Mouse (Mus musculus) MEL (cell line): Measurements from ENCODE around the gene Gtf3c2. TPM values are rescaled to one million over a fixed set of nuclear protein-coding genes. Genes with fewer than 3 reads are reported as not detected.
A peak's percentile ranks its signal among the peaks of the same experiment; 100 is the strongest.

Experiments
- DNase-seq: peaks from one replicate; pipeline ENCODE4 v3.0.0; 2011; ENCODE audit warnings: low read depth, low spot score
- H3K27ac ChIP-seq: 2 replicates; pipeline ENCODE4 v1.5.1; 2012; ENCODE audit warnings: low read depth, mild to moderate bottlenecking, control low read depth, low read length, moderate library complexity; ENCODE audit not compliant: control insufficient read depth
- H3K27me3 ChIP-seq, 2 experiments: fragments of 150-350 bp in 1 of 2; sonication (generic) in 1 of 2; 2 replicates each; pipeline ENCODE4 v1.6.1; 2012; ENCODE audit warnings: low read length in 2 of 2, mild to moderate bottlenecking in 2 of 2, improper control_type of control experiment in 1 of 2, moderate library complexity in 1 of 2; ENCODE audit not compliant: insufficient read depth in 2 of 2, control insufficient read depth in 1 of 2
- H3K36me3 ChIP-seq, 2 experiments: 2 replicates each; pipeline ENCODE4 v1.6.1; 2012 to 2014; ENCODE audit warnings: low read length in 2 of 2, improper control_type of control experiment in 1 of 2, inconsistent platforms in 1 of 2, mild to moderate bottlenecking in 1 of 2; ENCODE audit not compliant: insufficient read depth in 2 of 2, control insufficient read depth in 1 of 2
- H3K4me1 ChIP-seq, 2 experiments: fragments of 150-350 bp in 1 of 2; sonication (generic) in 1 of 2; 2 replicates each; pipeline ENCODE4 v1.6.1; 2012; ENCODE audit warnings: low read length in 2 of 2, improper control_type of control experiment in 1 of 2, mild to moderate bottlenecking in 1 of 2; ENCODE audit not compliant: insufficient read depth in 2 of 2, control insufficient read depth in 1 of 2
- H3K4me3 ChIP-seq, 2 experiments: fragments of 150-350 bp in 1 of 2; sonication (generic) in 1 of 2; 2 replicates each; pipeline ENCODE4 v1.5.1; 2012; ENCODE audit warnings: low read depth in 2 of 2, low read length in 2 of 2, mild to moderate bottlenecking in 2 of 2, moderate library complexity in 2 of 2, control low read depth in 1 of 2, improper control_type of control experiment in 1 of 2; ENCODE audit not compliant: control insufficient read depth in 1 of 2, insufficient read depth in 1 of 2
- H3K79me2 ChIP-seq: 2 replicates; pipeline ENCODE4 v1.6.1; 2012; ENCODE audit warnings: mild to moderate bottlenecking, low read length, moderate library complexity; ENCODE audit not compliant: control insufficient read depth, poor library complexity, insufficient read depth
- H3K9ac ChIP-seq: 2 replicates; pipeline ENCODE4 v1.6.1; 2012; ENCODE audit warnings: low read depth, mild to moderate bottlenecking, control low read depth, low read length, moderate library complexity; ENCODE audit not compliant: control insufficient read depth, poor library complexity, severe bottlenecking
- H3K9me3 ChIP-seq: fragments of 150-350 bp; sonication (generic); replicated peaks from 2 replicates; pipeline ENCODE4 v1.6.1; 2012; ENCODE audit warnings: mild to moderate bottlenecking, low read length, improper control_type of control experiment, moderate library complexity; ENCODE audit not compliant: insufficient read depth
- CHD1 ChIP-seq: IDR thresholded peaks from 2 replicates; pipeline ENCODE4 v1.6.1; 2012; ENCODE audit warnings: low read depth, mild to moderate bottlenecking, inconsistent platforms, low read length, improper control_type of control experiment
- CHD2 ChIP-seq: IDR thresholded peaks from 2 replicates; pipeline ENCODE4 v1.6.1; 2011; ENCODE audit warnings: low read length, improper control_type of control experiment
- CTCF ChIP-seq, 3 experiments: IDR thresholded peaks in 2 of 3; conservative IDR thresholded peaks in 1 of 3; 2 replicates each; pipeline ENCODE4 v1.5.1; 2011 to 2012; ENCODE audit warnings: low read length in 3 of 3, low read depth in 2 of 3, mild to moderate bottlenecking in 2 of 3, improper control_type of control experiment in 1 of 3, inconsistent platforms in 1 of 3, mixed read lengths in 1 of 3, moderate library complexity in 1 of 3; ENCODE audit not compliant: control insufficient read depth in 1 of 3, insufficient read depth in 1 of 3, poor library complexity in 1 of 3, severe bottlenecking in 1 of 3
- E2F4 ChIP-seq: IDR thresholded peaks from 2 replicates; pipeline ENCODE4 v1.6.1; 2011; ENCODE audit warnings: low read depth, low read length, improper control_type of control experiment, borderline replicate concordance
- ELF1 ChIP-seq: IDR thresholded peaks from 2 replicates; pipeline ENCODE4 v1.6.1; 2014; ENCODE audit warnings: low read depth, mild to moderate bottlenecking, inconsistent platforms, low read length, improper control_type of control experiment, moderate library complexity
- EP300 ChIP-seq, 2 experiments: IDR thresholded peaks; 2 replicates each; pipeline ENCODE4 v1.6.1; 2011; ENCODE audit warnings: improper control_type of control experiment in 2 of 2, low read length in 2 of 2, low read depth in 1 of 2, mild to moderate bottlenecking in 1 of 2
- ETS1 ChIP-seq: IDR thresholded peaks from 2 replicates; pipeline ENCODE4 v1.6.1; 2012; ENCODE audit warnings: low read depth, mild to moderate bottlenecking, inconsistent platforms, low read length, improper control_type of control experiment, moderate library complexity
- GABPA ChIP-seq: IDR thresholded peaks from 2 replicates; pipeline ENCODE4 v1.6.1; 2012; ENCODE audit warnings: low read depth, mild to moderate bottlenecking, inconsistent platforms, low read length, improper control_type of control experiment, moderate library complexity
- HCFC1 ChIP-seq: IDR thresholded peaks from 2 replicates; pipeline ENCODE4 v1.6.1; 2012; ENCODE audit warnings: low read depth, mild to moderate bottlenecking, inconsistent platforms, low read length, improper control_type of control experiment, moderate library complexity
- JUND ChIP-seq: IDR thresholded peaks from 2 replicates; pipeline ENCODE4 v1.6.1; 2011; ENCODE audit warnings: low read depth, mild to moderate bottlenecking, improper control_type of control experiment, low read length
- KAT2A ChIP-seq: conservative IDR thresholded peaks from 2 replicates; pipeline ENCODE4 v1.6.1; 2012; ENCODE audit warnings: low read depth, low read length, improper control_type of control experiment, inconsistent platforms
- MAFK ChIP-seq: IDR thresholded peaks from 2 replicates; pipeline ENCODE4 v1.6.1; 2011; ENCODE audit warnings: low read depth, mild to moderate bottlenecking, low read length, improper control_type of control experiment, borderline replicate concordance
- MAZ ChIP-seq: IDR thresholded peaks from 2 replicates; pipeline ENCODE4 v1.6.1; 2012; ENCODE audit warnings: low read depth, mild to moderate bottlenecking, inconsistent platforms, low read length, improper control_type of control experiment
- MEF2A ChIP-seq: IDR thresholded peaks from 2 replicates; pipeline ENCODE4 v1.6.1; 2014; ENCODE audit warnings: low read depth, mild to moderate bottlenecking, inconsistent platforms, low read length, improper control_type of control experiment; ENCODE audit not compliant: poor library complexity, insufficient replicate concordance, severe bottlenecking; ENCODE audit errors: extremely low read depth
- MXI1 ChIP-seq: IDR thresholded peaks from 2 replicates; pipeline ENCODE4 v1.6.1; 2011; ENCODE audit warnings: mild to moderate bottlenecking, low read depth, low read length, improper control_type of control experiment
- MYB ChIP-seq: IDR thresholded peaks from 2 replicates; pipeline ENCODE4 v1.6.1; 2011; ENCODE audit warnings: mild to moderate bottlenecking, low read depth, low read length, improper control_type of control experiment
- MYC ChIP-seq: IDR thresholded peaks from 2 replicates; pipeline ENCODE4 v1.6.1; 2011; ENCODE audit warnings: low read depth, mild to moderate bottlenecking, low read length, improper control_type of control experiment, moderate library complexity
- NELFE ChIP-seq: IDR thresholded peaks from 2 replicates; pipeline ENCODE4 v1.6.1; 2011; ENCODE audit warnings: low read depth, low read length, improper control_type of control experiment
- NRF1 ChIP-seq: IDR thresholded peaks from 2 replicates; pipeline ENCODE4 v1.6.1; 2014; ENCODE audit warnings: low read depth, mild to moderate bottlenecking, inconsistent platforms, low read length, improper control_type of control experiment, moderate library complexity; ENCODE audit not compliant: poor library complexity, insufficient read depth, severe bottlenecking
- POLR2A ChIP-seq, 2 experiments: IDR thresholded peaks; 2 replicates each; pipeline ENCODE4 v1.6.1; 2011 to 2012; ENCODE audit warnings: low read length in 2 of 2, mild to moderate bottlenecking in 2 of 2, control low read depth in 1 of 2, improper control_type of control experiment in 1 of 2, low read depth in 1 of 2, moderate library complexity in 1 of 2; ENCODE audit not compliant: control insufficient read depth in 1 of 2, insufficient read depth in 1 of 2, poor library complexity in 1 of 2
- POLR2AphosphoS2 ChIP-seq: IDR thresholded peaks from 2 replicates; pipeline ENCODE4 v1.6.1; 2011; ENCODE audit warnings: low read length, improper control_type of control experiment
- POLR2AphosphoS5 ChIP-seq: IDR thresholded peaks from 2 replicates; pipeline ENCODE4 v1.6.1; 2012; ENCODE audit warnings: low read depth, borderline replicate concordance, mild to moderate bottlenecking, inconsistent platforms, low read length, moderate library complexity, mixed read lengths
- RAD21 ChIP-seq: IDR thresholded peaks from 2 replicates; pipeline ENCODE4 v1.6.1; 2011; ENCODE audit warnings: mild to moderate bottlenecking, low read depth, low read length, improper control_type of control experiment
- RCOR1 ChIP-seq: IDR thresholded peaks from 2 replicates; pipeline ENCODE4 v1.6.1; 2012; ENCODE audit warnings: low read depth, mild to moderate bottlenecking, inconsistent platforms, low read length, improper control_type of control experiment
- SIN3A ChIP-seq: IDR thresholded peaks from 2 replicates; pipeline ENCODE4 v1.6.1; 2012; ENCODE audit warnings: low read length, improper control_type of control experiment, inconsistent platforms
- SMC3 ChIP-seq: IDR thresholded peaks from 2 replicates; pipeline ENCODE4 v1.6.1; 2011; ENCODE audit warnings: low read depth, low read length, improper control_type of control experiment
- TAL1 ChIP-seq: IDR thresholded peaks from 2 replicates; pipeline ENCODE4 v1.6.1; 2012; ENCODE audit warnings: mild to moderate bottlenecking, inconsistent platforms, low read length, moderate library complexity, mixed read lengths
- TBP ChIP-seq: IDR thresholded peaks from 2 replicates; pipeline ENCODE4 v1.8.0; 2011; ENCODE audit warnings: low read depth, low read length, improper control_type of control experiment
- TCF12 ChIP-seq: IDR thresholded peaks from 2 replicates; pipeline ENCODE4 v1.6.1; 2014; ENCODE audit warnings: low read depth, mild to moderate bottlenecking, inconsistent platforms, low read length, improper control_type of control experiment, moderate library complexity
- UBTF ChIP-seq: IDR thresholded peaks from 2 replicates; pipeline ENCODE4 v1.6.1; 2012; ENCODE audit warnings: low read depth, mild to moderate bottlenecking, inconsistent platforms, low read length, improper control_type of control experiment, moderate library complexity, borderline replicate concordance; ENCODE audit not compliant: insufficient read depth
- USF1 ChIP-seq: IDR thresholded peaks from 2 replicates; pipeline ENCODE4 v1.6.1; 2014; ENCODE audit warnings: low read depth, mild to moderate bottlenecking, inconsistent platforms, low read length, improper control_type of control experiment, moderate library complexity
- USF2 ChIP-seq, 2 experiments: IDR thresholded peaks; 2 replicates each; pipeline ENCODE4 v1.6.1; 2011 to 2012; ENCODE audit warnings: improper control_type of control experiment in 2 of 2, low read length in 2 of 2, borderline replicate concordance in 1 of 2, inconsistent platforms in 1 of 2, low read depth in 1 of 2, mild to moderate bottlenecking in 1 of 2; ENCODE audit not compliant: insufficient read depth in 1 of 2
- ZC3H11A ChIP-seq: IDR thresholded peaks from 2 replicates; pipeline ENCODE4 v1.6.1; 2012; ENCODE audit warnings: low read depth, mild to moderate bottlenecking, inconsistent platforms, low read length, improper control_type of control experiment
- ZKSCAN1 ChIP-seq: IDR thresholded peaks from 2 replicates; pipeline ENCODE4 v1.6.1; 2012; ENCODE audit warnings: low read depth, mild to moderate bottlenecking, inconsistent platforms, low read length, improper control_type of control experiment, moderate library complexity
- ZMIZ1 ChIP-seq: IDR thresholded peaks from 2 replicates; pipeline ENCODE4 v1.6.1; 2012; ENCODE audit warnings: low read depth, mild to moderate bottlenecking, inconsistent platforms, low read length, improper control_type of control experiment, moderate library complexity
- ZNF384 ChIP-seq: IDR thresholded peaks from 2 replicates; pipeline ENCODE4 v1.6.1; 2012; ENCODE audit warnings: low read depth, mild to moderate bottlenecking, inconsistent platforms, low read length, improper control_type of control experiment
- polyA plus RNA-seq, 2 experiments: library from polyadenylated mRNA; stranded (reverse) in 1 of 2; unstranded in 1 of 2; fragments of >175 nt in 1 of 2; fragments of >200 nt in 1 of 2; gene quantifications; 2 replicates each; pipeline versions ENCODE4 v1.2.1 to v1.2.4; 2012; ENCODE audit warnings: low replicate concordance in 2 of 2, low read depth in 1 of 2; ENCODE audit not compliant: insufficient read length in 2 of 2, insufficient read depth in 1 of 2, missing spikeins in 1 of 2
- total RNA-seq: library from RNA; depleted of rRNA; stranded (reverse); fragments of 300-350 nt; gene quantifications from 2 replicates; pipeline ENCODE4 v1.2.3, GENCODE M21; 2012

Gene Gtf3c2
- total and polyA plus RNA-seq, 3 experiments: 50.9 to 129 TPM; not detected in 1

DNA sequence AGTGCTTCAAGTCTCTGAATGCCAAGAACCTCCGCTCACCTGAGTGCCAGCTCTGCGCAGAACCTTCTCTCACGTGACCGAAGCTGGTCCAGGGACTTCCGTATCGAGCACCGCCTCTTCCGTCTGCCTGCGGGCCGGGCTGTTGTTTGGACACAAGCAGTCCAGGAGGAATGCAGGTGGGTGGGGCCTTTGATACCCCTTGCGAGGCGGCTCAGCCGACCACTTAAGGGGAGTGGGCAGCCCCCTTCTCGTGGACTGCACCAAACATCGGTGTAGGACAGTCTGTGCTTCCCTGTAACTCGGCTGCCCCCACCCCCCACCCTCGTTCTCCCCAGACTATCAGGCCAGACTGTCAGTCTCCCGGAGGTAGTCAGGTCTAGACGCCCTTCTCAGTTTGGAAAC lies 25.8 kb downstream of the Gtf3c2 start, which contains the start of gene Mpv17:
Gene Mpv17, minus strand, starts transcription at position 100 of the 402 bp plus-strand sequence.
- Histone ChIP-seq H3K4me3 (peak within 1 kb of the TSS; percentile 74 to 76), H3K9me3 (no peaks in the 10 kb centered on the region), H3K27ac (peak within 1 kb of the TSS; percentile 12; the same call in 1 of the 2 replicates), H3K27me3 (no peaks in the 10 kb centered on the region), H3K4me1 (no peaks in the 10 kb centered on the region; a peak in 1 of 4 replicates), H3K36me3 (peaks cover 0 to 22% of the 10 kb centered on the region in 2 experiments; a peak in 2 of 4 replicates), H3K79me2 (no peaks in the 10 kb centered on the region; the same call in 1 of the 2 replicates), H3K9ac (peak within 1 kb of the TSS; percentile 73)
- peak; percentile 89 for DNase-seq
- no peak for TF ChIP-seq TAL1
- TF ChIP-seq KAT2A: no peak; the same call in 1 of the 2 replicates
- TF ChIP-seq POLR2A (IDR thresholded peaks at IDR 0.05; ENCODE audit: control insufficient read depth in 1 of 2, insufficient read depth in 1 of 2, low read depth in 1 of 2, low read length in 2 of 2, poor library complexity in 1 of 2): peak in 1 of 2 experiments; percentile 83; a peak in 2 of 4 replicates
- peak; percentile 75 for TF ChIP-seq NRF1
- TF ChIP-seq EP300 (IDR thresholded peaks at IDR 0.05; ENCODE audit: low read depth in 1 of 2, low read length in 2 of 2): no peak
- no peak; the same call in 1 of the 2 replicates for TF ChIP-seq MYC
- TF ChIP-seq CHD1: no peak; the same call in 1 of the 2 replicates
- TF ChIP-seq USF2 (IDR thresholded peaks at IDR 0.05; ENCODE audit: borderline replicate concordance in 1 of 2, insufficient read depth in 1 of 2, low read depth in 1 of 2, low read length in 2 of 2): peak; percentile 62 to 87
- TF ChIP-seq E2F4: no peak
- TF ChIP-seq ZC3H11A: no peak
- TF ChIP-seq ZNF384: no peak
- no peak for TF ChIP-seq SMC3
- TF ChIP-seq MXI1: peak; percentile 77
- TF ChIP-seq USF1: peak; percentile 98
- TF ChIP-seq CHD2: no peak; the same call in 1 of the 2 replicates
- no peak for TF ChIP-seq MEF2A
- 0 out of 2 replicates have a peak, but pooled peaks have one; percentile 33 for TF ChIP-seq TCF12
- no peak for TF ChIP-seq CTCF (IDR thresholded peaks at IDR 0.05 in 2 of 3, conservative IDR thresholded peaks at IDR 0.05 in 1 of 3; ENCODE audit: control insufficient read depth in 1 of 3, insufficient read depth in 1 of 3, low read depth in 2 of 3, low read length in 3 of 3, poor library complexity in 1 of 3, severe bottlenecking in 1 of 3)
- peak; percentile 62 for TF ChIP-seq NELFE
- no peak for TF ChIP-seq MAFK
- peak; percentile 98 for TF ChIP-seq POLR2AphosphoS2
- TF ChIP-seq SIN3A: peak; percentile 90
- no peak for TF ChIP-seq RAD21
- no peak for TF ChIP-seq MYB
- no peak for TF ChIP-seq JUND
- TF ChIP-seq HCFC1: peak; percentile 84
- 0 out of 2 replicates have a peak, but pooled peaks have one; percentile 47 for TF ChIP-seq POLR2AphosphoS5
- TF ChIP-seq TBP: no peak; the same call in 1 of the 2 replicates
- TF ChIP-seq UBTF: no peak
- TF ChIP-seq GABPA: no peak
- peak; percentile 37; the same call in 1 of the 2 replicates for TF ChIP-seq ZKSCAN1
- TF ChIP-seq ETS1: no peak; the same call in 1 of the 2 replicates
- TF ChIP-seq MAZ: peak; percentile 48; the same call in 1 of the 2 replicates
- TF ChIP-seq ELF1: peak; percentile 91
- TF ChIP-seq ZMIZ1: peak; percentile 85; the same call in 1 of the 2 replicates
- TF ChIP-seq RCOR1: no peak
